7 mouse cellular contexts compared by ENCODE assay signal in genomic region chr2:18680961-18681360, GRCm38 (mm10). TPM values are rescaled to one million over a fixed set of nuclear protein-coding genes. Genes with fewer than 3 reads are reported as not detected.
DNase-seq lines count a peak whose midpoint lies in the region; ATAC-seq and TF ChIP-seq lines count a peak whose summit lies in the region.

No protein-coding gene starts in this region.

- no peak overlapping the region for H3K9ac ChIP-seq in ES-Bruce4 (ENCODE audit: low read depth, poor library complexity, severe bottlenecking)
- H3K9ac ChIP-seq in embryonic facial prominence, embryonic 15.5 days: no peak overlapping the region
- peak overlapping the region; percentile 31; the same call in 1 of the 2 replicates for H3K9ac ChIP-seq in heart, embryonic 15.5 days
- H3K9ac ChIP-seq in kidney, embryonic 15.5 days: peak overlapping the region; percentile 29; the same call in 1 of the 2 replicates
- H3K9ac ChIP-seq in lung, embryonic 15.5 days: peak overlapping the region; percentile 24
- no peak overlapping the region for H3K9ac ChIP-seq in neural tube, embryonic 14.5 days (replicated peaks; ENCODE audit: low read depth, low read length)

- no peaks in the 10 kb centered on the region for H3K36me3 ChIP-seq in ES-Bruce4 (ENCODE audit: control insufficient read depth, insufficient read depth, low read length, poor library complexity, severe bottlenecking)
- H3K36me3 ChIP-seq in embryonic facial prominence, embryonic 15.5 days: peaks cover 10% of the 10 kb centered on the region; the same call in 1 of the 2 replicates
- peaks cover 15% of the 10 kb centered on the region for H3K36me3 ChIP-seq in heart, embryonic 15.5 days
- H3K36me3 ChIP-seq in kidney, embryonic 15.5 days: peaks cover 20% of the 10 kb centered on the region
- peaks cover 10% of the 10 kb centered on the region for H3K36me3 ChIP-seq in lung, embryonic 15.5 days
- H3K36me3 ChIP-seq in neural tube, embryonic 14.5 days (ENCODE audit: control insufficient read depth, insufficient read depth, low read length): peaks cover 12% of the 10 kb centered on the region; the same call in 1 of the 2 replicates

- TF ChIP-seq POLR2A in ES-Bruce4 (IDR thresholded peaks at IDR 0.05; ENCODE audit: insufficient read depth, low read length): no peak

- no peaks in the 10 kb centered on the region for H3K4me1 ChIP-seq in ES-Bruce4 (ENCODE audit: control insufficient read depth, insufficient read depth, low read length)
- H3K4me1 ChIP-seq in embryonic facial prominence, embryonic 15.5 days: peaks cover 25% of the 10 kb centered on the region
- H3K4me1 ChIP-seq in heart, embryonic 15.5 days (replicated peaks): peaks cover 18% of the 10 kb centered on the region
- H3K4me1 ChIP-seq in kidney, embryonic 15.5 days: peaks cover 24% of the 10 kb centered on the region
- H3K4me1 ChIP-seq in lung, embryonic 15.5 days: peaks cover 18% of the 10 kb centered on the region
- H3K4me1 ChIP-seq in neural tube, embryonic 14.5 days (ENCODE audit: control insufficient read depth, insufficient read depth, low read length): peaks cover 14% of the 10 kb centered on the region

- H3K27me3 ChIP-seq in ES-Bruce4 (ENCODE audit: control insufficient read depth, insufficient read depth, low read length, poor library complexity, severe bottlenecking): peaks cover 45% of the 10 kb centered on the region
- peaks cover 25% of the 10 kb centered on the region for H3K27me3 ChIP-seq in embryonic facial prominence, embryonic 15.5 days
- H3K27me3 ChIP-seq in heart, embryonic 15.5 days: peaks cover 19% of the 10 kb centered on the region
- peaks cover 32% of the 10 kb centered on the region for H3K27me3 ChIP-seq in kidney, embryonic 15.5 days
- peaks cover 23% of the 10 kb centered on the region for H3K27me3 ChIP-seq in lung, embryonic 15.5 days
- H3K27me3 ChIP-seq in neural tube, embryonic 14.5 days (ENCODE audit: control insufficient read depth, insufficient read depth, low read length): peaks cover 10% of the 10 kb centered on the region

- peak overlapping the region; percentile 25 for H3K4me3 ChIP-seq in ES-Bruce4 (ENCODE audit: low read depth, low read length)
- peak overlapping the region; percentile 36 for H3K4me3 ChIP-seq in embryonic facial prominence, embryonic 15.5 days (replicated peaks)
- peak overlapping the region; percentile 53 for H3K4me3 ChIP-seq in heart, embryonic 15.5 days
- H3K4me3 ChIP-seq in kidney, embryonic 15.5 days (replicated peaks): peak overlapping the region; percentile 44
- H3K4me3 ChIP-seq in lung, embryonic 15.5 days: peak overlapping the region; percentile 43
- peak overlapping the region; percentile 21; the same call in 1 of the 2 replicates for H3K4me3 ChIP-seq in neural tube, embryonic 14.5 days (ENCODE audit: low read depth, low read length)

- TF ChIP-seq EP300 in ES-Bruce4 (IDR thresholded peaks at IDR 0.05; ENCODE audit: insufficient read depth, low read depth, low read length): no peak

- peak overlapping the region; percentile 68 for H3K4me2 ChIP-seq in embryonic facial prominence, embryonic 15.5 days (replicated peaks)
- H3K4me2 ChIP-seq in heart, embryonic 15.5 days: peak overlapping the region; percentile 85
- peak overlapping the region; percentile 78 for H3K4me2 ChIP-seq in kidney, embryonic 15.5 days
- H3K4me2 ChIP-seq in lung, embryonic 15.5 days: peak overlapping the region; percentile 82
- peak overlapping the region; percentile 47 for H3K4me2 ChIP-seq in neural tube, embryonic 14.5 days (ENCODE audit: low read depth, low read length)

- no peak overlapping the region for H3K27ac ChIP-seq in ES-Bruce4 (ENCODE audit: insufficient read depth, low read length)
- H3K27ac ChIP-seq in embryonic facial prominence, embryonic 15.5 days (replicated peaks): no peak overlapping the region
- H3K27ac ChIP-seq in heart, embryonic 15.5 days: no peak overlapping the region
- no peak overlapping the region for H3K27ac ChIP-seq in kidney, embryonic 15.5 days
- H3K27ac ChIP-seq in lung, embryonic 15.5 days: no peak overlapping the region
- H3K27ac ChIP-seq in neural tube, embryonic 14.5 days (ENCODE audit: low read depth, low read length): no peak overlapping the region

- no peaks in the 10 kb centered on the region for H3K9me3 ChIP-seq in ES-Bruce4 (replicated peaks; ENCODE audit: control insufficient read depth, insufficient read depth, low read length, poor library complexity, severe bottlenecking)
- no peaks in the 10 kb centered on the region for H3K9me3 ChIP-seq in embryonic facial prominence, embryonic 15.5 days (replicated peaks)
- no peaks in the 10 kb centered on the region for H3K9me3 ChIP-seq in heart, embryonic 15.5 days (replicated peaks)
- H3K9me3 ChIP-seq in kidney, embryonic 15.5 days (replicated peaks): no peaks in the 10 kb centered on the region
- no peaks in the 10 kb centered on the region for H3K9me3 ChIP-seq in lung, embryonic 15.5 days
- H3K9me3 ChIP-seq in neural tube, embryonic 14.5 days (ENCODE audit: control insufficient read depth, low read length): no peaks in the 10 kb centered on the region

- ATAC-seq in embryonic facial prominence, embryonic 15.5 days (ENCODE audit: insufficient number of reproducible peaks, low FRiP score, low TSS enrichment, low read depth): no peak
- ATAC-seq in heart, embryonic 15.5 days (replicated peaks; ENCODE audit: insufficient number of reproducible peaks, insufficient read depth, low FRiP score, low read depth): no peak
- ATAC-seq in kidney, embryonic 15.5 days (replicated peaks; ENCODE audit: low FRiP score): peak; percentile 18; the same call in 1 of the 2 replicates
- 0 out of 2 replicates have a peak, but pooled peaks have one; percentile 21 for ATAC-seq in lung, embryonic 15.5 days (ENCODE audit: borderline replicate concordance, extremely low read depth, low FRiP score, low TSS enrichment)
- no peak for ATAC-seq in neural tube, embryonic 14.5 days (ENCODE audit: low read depth)

- DNase-seq in adipocyte (ENCODE audit: low spot score): peak; percentile 53

- no peak for TF ChIP-seq CTCF in ES-Bruce4 (IDR thresholded peaks at IDR 0.05; ENCODE audit: low read depth, low read length)

- WGBS in embryonic facial prominence, embryonic 15.5 days: 4% methylated on average over 27 of the region's 29 CpGs
- WGBS in heart, embryonic 15.5 days: 3% methylated on average over 29 of the region's 29 CpGs
- WGBS in kidney, embryonic 15.5 days: 2% methylated on average over 29 of the region's 29 CpGs
- WGBS in lung, embryonic 15.5 days: 2% methylated on average over 21 of the region's 29 CpGs
- 3% methylated on average over 28 of the region's 29 CpGs for WGBS in neural tube, embryonic 14.5 days

RNA-seq across cellular contexts. Expression of gene Bmi1, which starts 4.1 kb away (rescaled TPM):
- 5.6 and 8.0 TPM in 2 replicates for polyA plus RNA-seq in ES-Bruce4 (2011; ENCODE audit: insufficient read depth, insufficient read length, low read depth, missing spikeins)
- 21.9 and 22.7 TPM in 2 replicates for polyA plus RNA-seq in embryonic facial prominence, embryonic 15.5 days (2015; fragmentation: Nextera tagmentation; extraction: Ambion mirVana)
- polyA plus RNA-seq in heart, embryonic 15.5 days (2015; fragmentation: Nextera tagmentation; extraction: Ambion mirVana): 14.0 and 15.1 TPM in 2 replicates
- polyA plus RNA-seq in kidney, embryonic 15.5 days (2015; fragmentation: Nextera tagmentation; extraction: Ambion mirVana): 29.0 and 35.9 TPM in 2 replicates
- 24.3 and 25.1 TPM in 2 replicates for polyA plus RNA-seq in lung, embryonic 15.5 days (2015; fragmentation: Nextera tagmentation; extraction: Ambion mirVana)
- polyA plus RNA-seq in neural tube, embryonic 14.5 days (2014; fragmentation: Nextera tagmentation; extraction: Ambion mirVana): 30.6 and 39.0 TPM in 2 replicates

RNA-seq across cellular contexts. Expression of gene Commd3, which starts 8.8 kb away (rescaled TPM):
- polyA plus RNA-seq in ES-Bruce4 (2011; ENCODE audit: insufficient read depth, insufficient read length, low read depth, missing spikeins): 56.7 and 61.8 TPM in 2 replicates
- polyA plus RNA-seq in embryonic facial prominence, embryonic 15.5 days (2015; fragmentation: Nextera tagmentation; extraction: Ambion mirVana): 213 and 215 TPM in 2 replicates
- polyA plus RNA-seq in heart, embryonic 15.5 days (2015; fragmentation: Nextera tagmentation; extraction: Ambion mirVana): 177 and 206 TPM in 2 replicates
- polyA plus RNA-seq in kidney, embryonic 15.5 days (2015; fragmentation: Nextera tagmentation; extraction: Ambion mirVana): 205 and 229 TPM in 2 replicates
- polyA plus RNA-seq in lung, embryonic 15.5 days (2015; fragmentation: Nextera tagmentation; extraction: Ambion mirVana): 208 and 212 TPM in 2 replicates
- polyA plus RNA-seq in neural tube, embryonic 14.5 days (2014; fragmentation: Nextera tagmentation; extraction: Ambion mirVana): 203 and 222 TPM in 2 replicates

RNA-seq across cellular contexts. Expression of gene Spag6, which starts 12.9 kb away (rescaled TPM):
- polyA plus RNA-seq in ES-Bruce4 (2011; ENCODE audit: insufficient read depth, insufficient read length, low read depth, missing spikeins): not detected in 2 replicates
- polyA plus RNA-seq in embryonic facial prominence, embryonic 15.5 days (2015; fragmentation: Nextera tagmentation; extraction: Ambion mirVana): 0.14 TPM in 1 of 2 replicates, not detected in the other
- polyA plus RNA-seq in heart, embryonic 15.5 days (2015; fragmentation: Nextera tagmentation; extraction: Ambion mirVana): 0.06 and 0.44 TPM in 2 replicates
- 0.26 TPM in 1 of 2 replicates, not detected in the other for polyA plus RNA-seq in kidney, embryonic 15.5 days (2015; fragmentation: Nextera tagmentation; extraction: Ambion mirVana)
- 0.16 TPM in 1 of 2 replicates, not detected in the other for polyA plus RNA-seq in lung, embryonic 15.5 days (2015; fragmentation: Nextera tagmentation; extraction: Ambion mirVana)
- polyA plus RNA-seq in neural tube, embryonic 14.5 days (2014; fragmentation: Nextera tagmentation; extraction: Ambion mirVana): 0.23 TPM in 1 of 2 replicates, not detected in the other

Comparison
In these comparisons a context has a peak if more than half of its experiments do, and no peak if none do; other contexts are left out.
1. H3K9ac ChIP-seq: peak in heart, embryonic 15.5 days (single experiment), kidney, embryonic 15.5 days (single experiment) and lung, embryonic 15.5 days (single experiment); none in ES-Bruce4 (single experiment), embryonic facial prominence, embryonic 15.5 days (single experiment) and neural tube, embryonic 14.5 days (single experiment).
2. ATAC-seq: peak in kidney, embryonic 15.5 days (single experiment) and lung, embryonic 15.5 days (single experiment); none in embryonic facial prominence, embryonic 15.5 days (single experiment), heart, embryonic 15.5 days (single experiment) and neural tube, embryonic 14.5 days (single experiment).
3. Peak in every context shown above with its lines, with median percentiles within 50 percentile points of each other: H3K4me3 ChIP-seq and H3K4me2 ChIP-seq.